Mouse (Mus musculus): ENCODE results near the gene Spint1.

GRCm38 (mm10) chr2:119242548-119242947 is 5.4 kb downstream of the Spint1 start:
- TF ChIP-seq CTCF (IDR thresholded peaks at IDR 0.05) (no peak), EP300 (IDR thresholded peaks at IDR 0.05) (no peak)

Measured in lung, postnatal 0 days (tissue).